Mouse (Mus musculus): ENCODE measurements at regions not wholly inside any gene's neighbourhood (a gene's known extent, or its start where the extent isn't known, plus 50 kb on each side); places are given as distances from the start of the nearest gene placed in this dataset.

DNA sequence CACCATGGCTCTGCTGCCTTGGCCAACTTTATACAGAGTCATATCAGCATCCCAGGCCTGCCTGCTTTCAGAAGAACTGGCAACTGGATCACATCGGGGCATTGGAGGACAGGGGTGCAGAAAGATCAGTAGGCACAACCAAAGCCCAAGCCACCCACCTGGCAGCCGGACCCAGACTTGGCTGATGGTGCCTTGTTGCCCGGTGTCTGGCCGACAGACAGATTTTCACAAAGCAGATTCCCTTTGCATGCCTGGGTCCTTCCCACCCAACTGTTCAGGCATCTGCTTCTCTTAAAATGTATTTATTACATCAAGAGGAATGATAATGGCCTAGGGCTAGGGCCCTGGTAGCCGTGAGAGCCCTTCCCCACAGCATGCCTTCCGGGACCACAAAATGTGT lies 96.2 kb downstream of the Gm26897 start:
- no peak for DNase-seq (ENCODE audit: low read depth, low spot score)

DNA sequence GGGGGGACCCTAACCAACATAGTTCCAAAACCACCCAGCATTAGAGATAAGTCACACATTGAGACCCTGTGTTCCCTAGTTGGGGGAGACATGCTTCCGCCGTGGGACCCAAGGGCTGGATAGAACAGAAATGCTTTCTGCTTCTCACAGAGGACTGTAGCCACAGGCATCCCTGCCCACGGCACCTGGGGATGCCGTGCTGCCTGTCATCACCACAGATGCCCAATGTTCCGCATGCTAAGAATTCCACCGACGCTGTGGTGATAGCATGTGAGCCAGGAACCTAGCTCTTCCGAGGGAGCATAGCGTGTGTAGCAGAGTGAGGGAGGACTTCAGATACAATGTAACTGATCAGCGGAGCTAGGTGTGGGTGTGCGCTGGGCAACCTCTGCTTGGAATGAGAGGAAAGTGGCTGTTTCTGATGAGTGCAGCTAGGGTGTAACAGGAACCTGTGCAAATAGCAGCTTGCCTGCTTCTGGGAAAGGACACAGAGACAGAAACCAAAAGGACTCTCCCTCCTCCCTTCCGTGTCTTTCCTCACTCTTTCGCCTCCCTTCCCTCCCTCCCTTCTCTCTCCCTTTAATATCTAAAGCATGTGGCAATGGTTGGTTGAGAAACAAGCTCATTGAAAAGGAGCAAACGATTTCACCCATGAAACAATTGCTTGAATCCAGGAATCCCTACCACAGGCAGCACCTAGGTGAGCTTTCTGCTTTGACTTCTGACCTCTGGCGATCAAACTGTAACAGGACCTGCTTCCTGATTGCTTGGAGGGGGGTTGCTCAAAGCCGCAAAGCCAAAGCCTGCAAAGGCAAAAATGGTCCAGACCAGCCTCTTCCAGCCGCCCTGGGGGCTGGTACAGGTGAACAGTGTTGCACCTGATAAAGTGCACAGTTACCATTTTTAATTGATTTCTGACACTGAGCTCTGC lies 102.3 kb downstream of the Gm26897 start:
- no peak for DNase-seq (ENCODE audit: low read depth, low spot score)

DNA sequence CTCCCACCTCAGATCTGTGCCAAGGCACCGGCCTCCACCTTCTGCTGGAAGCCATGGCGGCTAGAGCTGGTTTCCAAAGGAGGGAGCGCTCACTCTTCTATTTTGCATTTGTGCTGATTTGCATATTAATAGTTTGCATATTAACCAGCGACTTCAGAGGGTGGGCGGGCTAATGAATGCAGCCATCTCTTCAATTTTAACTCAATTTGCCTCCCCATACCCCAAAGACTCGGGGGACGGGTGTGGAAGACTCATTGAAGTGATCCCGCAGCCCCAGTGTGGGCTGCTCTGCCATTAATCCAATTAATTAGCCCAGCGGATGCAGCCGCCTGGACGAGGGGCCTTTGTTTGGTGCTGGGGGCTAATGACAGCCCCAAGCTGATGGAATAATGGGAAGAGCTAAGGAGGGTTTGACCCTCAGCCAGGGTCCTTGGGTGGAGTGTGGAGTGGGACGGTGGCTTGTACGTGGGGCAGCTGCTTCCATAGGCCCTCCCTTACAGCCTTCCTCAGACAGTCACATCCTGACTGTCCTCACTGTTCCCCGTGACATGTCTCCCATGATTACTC lies 103.0 kb downstream of the Gm26897 start:
- DNase-seq (ENCODE audit: low read depth, low spot score) = no peak

DNA sequence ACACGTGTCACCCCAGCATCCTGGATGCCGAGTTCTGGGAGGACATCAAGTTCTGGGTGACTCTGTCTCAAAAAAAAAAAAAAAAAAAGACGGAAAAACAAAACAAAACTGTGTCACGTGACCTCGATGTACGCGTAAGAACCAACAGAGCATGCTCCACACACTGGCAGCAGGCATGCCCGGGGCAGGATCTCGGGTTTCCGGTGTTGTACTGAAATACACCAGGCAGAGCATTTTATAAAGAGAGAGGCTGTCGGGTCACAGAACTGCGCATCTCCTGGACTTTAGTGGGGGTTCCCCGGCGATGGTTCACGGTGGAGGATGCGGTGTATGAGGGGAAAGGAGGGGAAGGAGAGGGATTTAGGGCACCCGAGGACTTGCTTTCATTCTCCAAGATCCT lies 108.7 kb downstream of the Gm26897 start:
- no peak for DNase-seq (ENCODE audit: low read depth, low spot score)

DNA sequence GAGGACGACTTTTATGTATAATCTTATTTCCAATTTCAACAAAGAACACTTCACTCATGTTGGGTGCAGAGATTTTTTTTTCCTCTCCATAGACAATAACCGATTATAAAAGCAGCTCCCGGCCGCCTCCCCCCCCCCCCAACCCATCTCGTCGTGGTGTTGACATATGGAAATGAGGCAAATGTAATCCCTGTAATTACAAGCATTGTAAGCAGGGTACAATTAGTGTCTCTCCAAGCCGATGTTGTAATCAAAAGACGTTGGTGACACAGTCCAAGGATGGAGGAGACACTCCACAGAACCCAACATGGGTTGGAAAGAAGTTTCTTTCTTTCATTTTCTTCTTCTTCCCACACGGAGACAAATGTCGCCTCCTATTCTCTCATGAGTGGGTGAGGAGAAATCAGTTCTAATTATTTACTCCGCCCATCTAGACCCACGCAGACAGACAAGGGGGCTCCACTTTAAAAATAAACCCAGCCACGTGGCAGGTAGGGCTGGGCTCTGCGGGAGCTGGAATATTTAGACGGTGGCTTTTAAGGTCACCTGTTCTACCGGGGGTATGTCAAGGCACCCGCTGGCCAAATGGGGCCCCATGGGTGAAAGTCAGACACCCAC lies 110.0 kb downstream of the Gm26897 start:
- no peak for DNase-seq (ENCODE audit: low read depth, low spot score)

DNA sequence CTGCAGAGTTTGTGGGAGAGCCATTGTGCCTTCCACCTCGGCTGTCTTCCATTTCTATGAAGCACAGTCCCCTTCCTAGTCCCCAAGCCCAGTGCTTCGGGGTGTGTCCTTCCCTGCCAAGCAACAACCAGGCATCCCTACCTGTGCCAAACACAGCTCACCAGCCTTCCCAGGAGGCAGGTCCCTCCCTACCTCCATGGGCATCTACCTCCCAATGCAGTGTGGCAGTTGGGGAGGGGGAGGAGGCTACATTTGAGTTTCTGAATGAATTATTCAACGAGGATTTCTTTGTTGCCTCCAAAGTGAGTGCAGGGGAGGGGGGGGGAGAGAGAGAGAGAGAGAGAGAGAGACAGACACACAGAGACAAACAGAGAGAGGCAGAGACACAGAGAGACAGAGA lies 110.8 kb downstream of the Gm26897 start:
- DNase-seq (ENCODE audit: low read depth, low spot score) = no peak

DNA sequence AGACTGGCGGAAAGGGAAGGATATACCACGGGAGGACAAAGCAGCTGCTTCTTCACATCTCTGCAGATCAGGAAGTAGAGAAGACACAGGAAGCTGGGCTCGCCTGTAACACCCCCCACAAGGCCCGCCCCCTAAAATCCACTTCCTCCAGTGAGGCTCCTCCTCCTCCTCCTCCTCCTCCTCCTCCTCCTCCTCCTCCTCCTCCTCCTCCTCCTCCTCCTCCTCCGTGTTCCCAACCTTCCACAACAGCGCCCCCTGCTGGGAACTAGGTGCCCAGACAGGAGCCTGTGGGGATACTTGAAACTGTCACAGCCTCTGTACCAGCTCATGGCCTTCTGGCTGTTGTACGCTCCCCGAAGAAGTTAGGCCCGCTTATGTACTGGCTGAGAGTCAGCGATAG lies 115.2 kb downstream of the Gm26897 start:
- no peak for DNase-seq (ENCODE audit: low read depth, low spot score)

DNA sequence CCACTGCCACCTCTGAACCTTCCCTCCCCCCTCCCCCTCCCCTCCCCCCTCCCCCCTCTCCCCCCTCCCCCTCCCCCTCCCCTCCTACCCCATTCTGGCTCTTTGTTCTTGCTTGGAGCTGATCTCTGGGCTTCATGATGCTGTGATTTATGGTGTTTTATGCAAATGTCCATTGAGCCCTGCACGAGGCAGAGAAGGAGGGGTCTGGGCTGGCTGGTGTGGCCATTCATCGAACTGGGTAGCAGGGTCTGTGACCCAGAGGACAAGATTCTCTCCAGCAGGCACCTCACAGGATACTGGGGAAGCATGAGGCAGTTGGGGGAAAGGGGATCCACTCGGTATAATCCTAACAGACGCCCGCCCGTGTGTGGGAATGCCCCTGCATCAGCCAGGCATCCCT lies 119.0 kb downstream of the Gm26897 start:
- no peak for DNase-seq (ENCODE audit: low read depth, low spot score)

DNA sequence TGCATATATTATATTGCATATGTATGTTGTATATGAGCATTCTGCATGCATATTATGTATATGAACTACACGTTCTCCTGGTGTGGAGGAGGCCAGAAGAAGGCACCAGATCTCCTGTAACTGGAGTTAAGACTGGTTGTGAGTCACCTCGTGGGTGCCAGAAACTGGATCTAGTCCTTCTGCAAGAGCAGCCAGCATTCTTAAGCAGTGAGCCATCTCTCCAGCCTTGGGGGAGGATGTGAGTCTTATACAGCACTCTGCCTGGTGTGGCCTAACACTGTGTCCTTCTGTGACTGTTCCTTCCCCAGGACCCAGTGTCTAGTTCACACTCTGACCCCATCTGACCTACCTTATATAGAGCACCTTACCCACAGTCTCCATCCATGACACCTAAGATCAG lies 121.6 kb downstream of the Gm26897 start:
- DNase-seq (ENCODE audit: low read depth, low spot score) = no peak

DNA sequence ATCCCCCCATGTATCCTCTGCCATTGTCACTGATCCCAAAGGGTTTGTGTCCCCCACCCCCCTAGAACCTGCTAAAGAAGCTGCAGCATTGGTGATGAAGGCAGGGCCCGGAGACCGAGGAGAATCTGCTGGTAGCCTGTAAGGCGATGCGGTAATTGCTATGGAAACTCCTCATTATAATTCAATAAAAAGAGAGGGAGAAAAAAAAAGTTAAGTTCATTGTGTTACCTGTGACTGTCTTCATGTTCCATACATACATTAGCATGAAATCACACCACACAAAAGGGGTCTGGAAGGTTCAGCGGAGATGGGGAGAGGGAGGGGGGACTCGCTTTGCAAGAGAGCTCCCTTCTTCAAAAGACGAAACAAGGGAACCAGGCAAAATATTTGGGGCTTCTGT lies 123.5 kb downstream of the Gm26897 start:
- DNase-seq (ENCODE audit: low read depth, low spot score) = no peak

DNA sequence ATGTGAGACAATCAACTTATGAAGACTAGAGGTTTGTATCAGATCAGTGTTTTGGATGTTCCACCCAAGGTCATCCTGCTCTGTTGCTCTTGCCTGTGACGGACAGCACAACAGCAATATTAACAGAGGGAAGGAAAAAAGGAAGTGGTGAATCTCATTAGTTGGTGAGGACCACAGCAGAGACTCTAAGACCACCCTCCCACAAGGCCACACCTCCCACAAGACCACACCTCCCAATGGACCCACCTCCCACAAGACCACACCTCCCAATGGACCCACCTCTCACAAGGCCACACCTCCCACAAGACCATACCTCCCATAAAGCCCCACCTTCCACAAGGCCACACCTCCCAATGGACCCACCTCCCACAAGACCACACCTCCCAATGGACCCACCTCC lies 126.7 kb downstream of the Gm26897 start:
- no peak for DNase-seq (ENCODE audit: low read depth, low spot score)

DNA sequence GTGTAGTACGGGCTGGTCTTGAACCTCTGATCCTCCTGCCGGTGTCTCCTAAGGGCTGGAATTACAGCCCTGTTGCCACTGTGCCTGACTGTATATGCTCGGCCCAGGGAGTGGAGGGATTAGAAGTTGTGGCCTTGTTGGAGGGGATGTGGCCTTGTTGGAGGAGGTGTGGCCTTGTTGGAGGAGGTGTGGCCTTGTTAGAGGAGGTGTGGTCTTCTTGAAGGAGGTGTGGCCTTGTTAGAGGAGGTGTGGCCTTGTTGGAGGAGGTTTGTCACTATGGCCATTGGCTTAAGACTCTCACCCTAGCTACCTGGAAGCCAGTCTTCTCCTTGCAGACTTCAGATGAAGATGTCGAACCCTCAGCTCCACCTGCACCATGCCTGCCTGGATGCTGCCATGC lies 128.6 kb downstream of the Gm26897 start:
- no peak for DNase-seq (ENCODE audit: low read depth, low spot score)

DNA sequence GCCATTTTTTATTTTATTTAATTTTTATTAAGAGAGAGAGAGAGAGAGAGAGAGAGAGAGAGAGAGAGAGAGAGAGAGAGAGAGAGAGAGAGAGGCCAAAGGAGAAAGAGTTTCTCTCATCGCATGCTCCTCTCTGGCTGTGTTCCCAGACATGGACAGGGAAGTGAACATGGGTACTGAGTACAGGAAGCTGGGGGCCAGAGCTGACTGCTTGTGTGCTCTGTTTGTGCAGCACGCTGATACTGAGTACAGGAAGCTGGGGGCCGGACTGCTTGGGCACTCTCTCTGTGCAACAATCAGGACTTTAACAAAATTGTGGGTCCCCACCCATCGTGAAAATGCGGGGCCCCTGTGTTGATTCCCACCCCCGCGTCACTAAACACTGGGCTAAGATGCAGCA lies 130.2 kb downstream of the Gm26897 start:
- DNase-seq (ENCODE audit: low read depth, low spot score) = no peak

DNA sequence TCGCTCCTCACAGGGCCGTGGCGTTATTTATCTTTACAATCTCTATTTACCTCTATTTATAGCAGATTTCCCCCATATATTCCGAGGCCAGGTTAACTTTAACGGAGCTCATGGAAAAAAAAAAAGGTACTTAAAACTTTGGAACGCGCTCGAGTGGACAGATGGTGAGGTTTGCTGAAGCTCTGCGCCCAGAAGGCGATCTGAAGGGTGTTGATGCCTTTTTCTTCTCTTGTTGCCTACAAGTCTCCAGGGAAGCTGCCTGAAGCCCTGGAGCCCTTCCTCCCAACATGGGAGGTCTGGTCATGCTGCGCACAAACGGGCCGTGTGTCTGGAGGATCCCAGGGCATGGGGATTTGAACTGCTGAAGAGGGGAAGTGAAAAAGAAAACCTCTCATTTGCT lies 130.9 kb downstream of the Gm26897 start:
- DNase-seq (ENCODE audit: low read depth, low spot score) = no peak

DNA sequence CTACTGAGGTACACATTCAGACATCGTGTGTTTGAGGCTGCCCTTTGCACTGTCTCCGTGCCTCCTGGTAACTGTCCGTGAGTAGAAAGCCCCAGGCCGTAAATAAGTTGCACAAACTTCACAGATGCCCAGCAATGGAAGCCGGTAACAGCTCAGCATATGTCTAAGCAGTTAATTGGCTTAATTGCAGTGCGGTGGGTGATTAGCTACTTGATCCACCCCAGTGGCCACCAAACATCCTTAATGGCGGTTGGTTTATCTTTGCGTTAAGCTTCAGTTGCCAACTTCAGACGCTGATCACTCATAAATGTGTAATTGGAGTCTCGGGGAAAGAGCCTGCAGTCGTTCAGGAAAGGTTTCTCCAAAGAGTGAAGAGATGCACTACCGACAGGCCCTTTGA lies 135.3 kb downstream of the Gm26897 start:
- DNase-seq (ENCODE audit: low read depth, low spot score) = no peak

DNA sequence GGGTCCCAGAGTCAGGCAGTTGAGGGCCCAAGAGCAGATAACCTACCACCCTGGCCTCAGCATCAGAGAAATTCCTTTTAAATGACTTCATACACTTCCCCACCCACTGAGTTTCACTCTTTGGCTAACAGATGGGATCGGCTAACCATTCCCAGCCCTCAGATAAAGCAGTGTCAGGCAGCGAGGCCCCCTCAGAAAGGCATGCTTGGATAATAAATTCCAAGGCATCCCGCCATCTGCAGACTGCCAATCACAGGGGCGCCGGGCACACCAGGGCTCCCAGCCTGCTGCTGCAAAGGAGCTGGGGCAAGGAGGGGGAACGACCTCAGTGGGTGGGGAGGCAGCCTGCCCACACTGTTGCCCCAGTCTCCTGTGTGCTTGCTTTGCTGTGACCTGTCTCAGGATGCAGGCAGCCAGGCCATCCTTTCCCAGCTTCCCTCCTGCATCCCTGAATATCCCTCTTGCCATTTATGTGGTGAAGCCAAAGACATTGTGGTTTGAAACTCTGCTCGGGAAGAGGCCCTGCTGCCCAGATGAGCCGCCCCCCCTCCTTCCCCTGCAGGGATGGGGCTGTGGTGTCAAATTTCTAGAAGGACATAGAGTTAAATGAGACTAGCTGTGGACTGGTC lies 143.6 kb downstream of the Gm26897 start:
- no peak for DNase-seq (ENCODE audit: low read depth, low spot score)

DNA sequence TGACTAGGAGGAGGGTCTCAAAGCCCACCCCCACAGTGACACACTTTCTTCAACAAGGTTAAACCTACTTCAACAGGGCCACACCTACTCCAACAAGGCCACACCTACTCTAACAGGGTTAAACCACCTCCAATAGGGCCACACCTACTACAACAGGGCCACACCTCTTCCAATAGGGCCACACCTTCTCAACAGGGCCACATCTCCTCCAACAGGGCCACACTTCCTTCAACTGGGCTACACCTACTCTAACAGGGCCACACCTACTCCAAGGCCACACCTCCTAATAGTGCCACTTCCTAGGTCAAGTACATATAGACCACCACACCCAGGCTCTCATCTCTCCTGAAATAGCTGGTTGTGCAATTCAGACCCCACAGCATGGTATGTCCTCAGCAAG lies 145.3 kb downstream of the Gm26897 start:
- no peak for DNase-seq (ENCODE audit: low read depth, low spot score)

DNA sequence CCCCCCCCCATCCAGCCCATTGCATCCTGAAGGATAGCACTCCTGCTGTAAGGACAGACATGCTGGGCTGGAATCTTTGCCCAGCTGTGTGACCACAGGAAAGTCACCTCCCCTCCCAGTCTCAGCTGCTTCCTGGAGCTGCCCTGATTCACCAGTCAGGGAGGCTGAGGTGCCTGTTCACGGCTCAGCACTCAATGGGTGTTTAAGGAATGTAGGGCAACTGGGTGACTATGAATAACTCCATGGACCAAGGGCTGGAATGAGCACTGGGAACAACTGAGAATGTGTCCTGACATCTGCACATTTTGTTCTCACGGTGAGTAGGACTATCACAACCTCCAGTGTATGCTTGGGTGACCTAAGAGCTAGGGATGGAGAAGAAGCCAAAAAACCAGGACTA lies 146.5 kb downstream of the Gm26897 start:
- DNase-seq (ENCODE audit: low read depth, low spot score) = no peak

DNA sequence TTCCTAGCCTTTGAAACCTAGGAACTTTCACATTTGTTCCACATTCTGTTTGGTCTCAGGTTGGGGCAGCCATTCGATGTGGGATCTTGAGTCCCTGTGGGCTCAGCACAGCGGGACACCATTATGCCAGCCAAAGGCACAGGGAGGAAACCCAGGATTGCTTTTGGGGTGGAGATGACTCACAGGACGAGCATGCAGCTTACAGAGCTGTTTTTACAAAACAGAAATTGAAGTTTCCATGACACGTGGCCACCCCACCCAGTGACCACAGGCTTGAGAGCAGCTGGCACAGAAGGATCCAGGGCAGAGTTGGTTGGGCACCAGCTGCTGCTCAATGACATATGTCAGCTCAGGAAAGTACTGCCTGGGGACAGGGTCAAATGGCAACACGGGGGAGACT lies 147.8 kb downstream of the Gm26897 start:
- no peak for DNase-seq (ENCODE audit: low read depth, low spot score)

DNA sequence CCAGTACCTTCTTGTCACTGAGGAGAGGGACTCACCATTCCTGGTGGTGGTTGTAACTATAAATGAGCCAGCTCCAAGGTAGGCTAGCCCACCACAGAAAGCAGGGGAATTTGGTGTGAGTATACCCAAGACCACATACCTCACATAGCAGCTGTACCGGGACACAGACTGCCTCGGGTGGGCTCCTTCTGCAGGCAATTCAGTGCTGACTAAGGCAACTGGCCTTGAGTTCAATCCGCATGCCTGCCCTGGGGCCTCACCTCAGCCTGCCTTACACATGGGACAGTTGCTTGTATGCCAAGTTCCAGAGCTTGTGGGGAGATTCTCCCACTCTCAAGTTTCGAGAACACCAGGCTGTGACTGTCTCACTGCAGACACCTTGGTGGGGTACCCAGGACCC lies 153.6 kb downstream of the Gm26897 start:
- DNase-seq (ENCODE audit: low read depth, low spot score) = no peak

DNA sequence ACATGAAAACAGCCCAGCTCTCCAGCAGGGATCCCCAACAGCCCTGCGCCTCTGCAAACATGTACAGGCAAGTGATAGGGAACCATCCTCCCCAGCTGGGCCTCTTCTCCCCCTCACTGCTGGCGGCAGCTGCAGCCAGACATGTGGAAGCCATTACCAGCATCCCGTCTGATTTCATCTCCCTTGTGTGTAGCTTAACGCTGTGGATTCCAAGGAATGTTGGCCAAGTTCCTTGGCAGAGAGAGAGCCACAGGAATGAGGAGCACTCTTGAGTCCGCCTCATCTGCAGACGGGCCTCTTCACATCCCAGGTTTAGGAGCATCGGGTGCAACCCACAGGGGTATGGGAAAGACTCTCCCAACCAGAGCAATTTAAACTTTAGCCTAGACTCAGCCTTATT lies 157.1 kb downstream of the Gm26897 start:
- DNase-seq (ENCODE audit: low read depth, low spot score) = no peak

DNA sequence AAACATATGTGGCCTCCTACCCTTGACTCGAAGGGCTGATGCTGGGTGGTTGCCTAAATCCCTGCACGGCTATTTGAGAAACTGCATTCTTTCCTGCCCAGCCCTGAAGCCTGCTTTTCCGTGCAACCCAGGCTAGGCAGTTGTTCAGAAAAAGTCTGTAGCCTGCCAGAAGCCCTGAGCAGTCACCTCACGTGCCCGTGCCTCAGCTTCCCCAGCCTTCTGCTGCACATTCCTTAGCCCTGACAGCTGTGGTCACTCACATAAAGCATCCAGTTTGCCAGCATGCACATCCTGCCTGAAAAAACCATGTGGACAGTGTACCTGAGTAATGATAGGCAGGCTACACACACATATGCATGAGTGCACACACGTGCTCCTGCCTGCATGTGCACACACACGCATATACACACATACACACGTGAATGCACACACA lies 157.6 kb downstream of the Gm26897 start:
- DNase-seq (ENCODE audit: low read depth, low spot score) = no peak

DNA sequence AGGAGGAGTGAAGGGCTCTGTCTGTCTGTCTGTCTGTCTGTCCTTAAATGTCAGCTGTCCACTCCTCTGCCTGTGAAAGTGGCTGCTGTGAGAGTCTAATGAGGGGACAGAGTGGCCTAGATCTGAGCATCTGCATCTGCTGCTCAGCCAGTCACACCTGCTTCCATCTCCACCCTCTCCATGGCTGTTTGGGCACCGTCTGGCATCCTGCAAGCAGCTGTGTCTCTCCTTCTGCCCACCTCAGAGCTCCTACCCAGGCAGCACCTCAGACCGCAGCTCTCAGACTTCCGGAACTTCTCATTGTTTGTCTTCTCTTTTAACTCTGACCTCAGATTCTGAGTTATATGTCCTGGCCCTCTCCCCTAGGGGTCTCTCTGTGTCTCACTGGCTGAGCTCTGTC lies 159.2 kb downstream of the Gm26897 start:
- no peak for DNase-seq (ENCODE audit: low read depth, low spot score)
